Mouse (Mus musculus) lung, embryonic 16.5 days (tissue): ENCODE measurements at regions not wholly inside any gene's neighbourhood (a gene's known extent, or its start where the extent isn't known, plus 50 kb on each side); places are given as distances from the start of the nearest gene placed in this dataset.

ENCODE experiments used
- ATAC-seq: fragments of 200-750 bp; cut with Nextera tagmentation; 2 replicates; pipeline ENCODE4 v1.8.0; 2017; ENCODE audit warnings: low read depth, mild to moderate bottlenecking, moderate library complexity
- H3K27ac ChIP-seq: fragments of 300-500 bp; sonication (generic); 2 replicates; pipeline ENCODE4 v1.5.1; 2014; ENCODE audit warnings: mild to moderate bottlenecking, control low read depth, low read length
- H3K27me3 ChIP-seq: fragments of 300-500 bp; sonication (generic); 2 replicates; pipeline ENCODE4 v1.6.1; 2014; ENCODE audit warnings: low read depth, low read length, mixed read lengths; ENCODE audit not compliant: control insufficient read depth, insufficient read depth
- H3K36me3 ChIP-seq: fragments of 300-500 bp; sonication (generic); 2 replicates; pipeline ENCODE4 v1.6.1; 2014; ENCODE audit warnings: low read length; ENCODE audit not compliant: control insufficient read depth, insufficient read depth
- H3K4me1 ChIP-seq: fragments of 300-500 bp; sonication (generic); replicated peaks from 2 replicates; pipeline ENCODE4 v1.6.1; 2014; ENCODE audit warnings: low read length, mixed read lengths; ENCODE audit not compliant: control insufficient read depth, insufficient read depth
- H3K4me2 ChIP-seq: fragments of 300-500 bp; sonication (generic); 2 replicates; pipeline ENCODE4 v1.6.1; 2014; ENCODE audit warnings: low read depth, low read length, control low read depth
- H3K4me3 ChIP-seq: fragments of 300-500 bp; sonication (generic); 2 replicates; pipeline ENCODE4 v1.5.1; 2014; ENCODE audit warnings: mild to moderate bottlenecking, low read length, control low read depth
- H3K9ac ChIP-seq: fragments of 300-500 bp; sonication (generic); 2 replicates; pipeline ENCODE4 v1.6.1; 2014; ENCODE audit warnings: low read length, control low read depth
- H3K9me3 ChIP-seq: fragments of 300-500 bp; sonication (generic); 2 replicates; pipeline ENCODE4 v1.6.1; 2016; ENCODE audit warnings: low read length; ENCODE audit not compliant: control insufficient read depth
- WGBS: fragments of 180-500 bp; shearing (Covaris S2); extraction: QIAGEN DNeasy Blood & Tissue Kit; methylation state at CpG from one replicate; pipeline ENCODE4 v1.1.7; 2014; 5-methylcytosine and 5-hydroxymethylcytosine counted together

- no peak overlapping the region for H3K4me2 ChIP-seq
- no peaks in the 10 kb centered on the region for H3K36me3 ChIP-seq
- no peaks in the 10 kb centered on the region for H3K4me1 ChIP-seq
- H3K27me3 ChIP-seq, result no peaks in the 10 kb centered on the region
- H3K9ac ChIP-seq, result no peak overlapping the region
- no peak for ATAC-seq
- no peaks in the 10 kb centered on the region for H3K9me3 ChIP-seq
- no peak overlapping the region for H3K4me3 ChIP-seq
- 65% methylated on average over 5 of the region's 5 CpGs for WGBS
- no peak overlapping the region for H3K27ac ChIP-seq
Measured at GRCm38 (mm10) chr4:124130946-124131345, 213.1 kb upstream of the 4930535I16Rik start.

GRCm38 (mm10) chr4:124126258-124126657, 208.4 kb upstream of the 4930535I16Rik start:
- H3K4me1 ChIP-seq, result no peaks in the 10 kb centered on the region
- no peaks in the 10 kb centered on the region for H3K36me3 ChIP-seq
- no peak for ATAC-seq
- no peak overlapping the region for H3K4me3 ChIP-seq
- no peak overlapping the region for H3K9ac ChIP-seq
- no peaks in the 10 kb centered on the region for H3K27me3 ChIP-seq
- H3K4me2 ChIP-seq, result no peak overlapping the region
- 47% methylated on average over 8 of the region's 8 CpGs for WGBS
- no peaks in the 10 kb centered on the region for H3K9me3 ChIP-seq
- no peak overlapping the region for H3K27ac ChIP-seq

GRCm38 (mm10) chr4:124120334-124120733, 202.5 kb upstream of the 4930535I16Rik start:
- no peak overlapping the region for H3K4me2 ChIP-seq
- 57% methylated on average over 6 of the region's 6 CpGs for WGBS
- no peak overlapping the region for H3K4me3 ChIP-seq
- H3K36me3 ChIP-seq, result no peaks in the 10 kb centered on the region
- H3K9ac ChIP-seq, result no peak overlapping the region
- no peak for ATAC-seq
- no peaks in the 10 kb centered on the region for H3K27me3 ChIP-seq
- H3K27ac ChIP-seq, result no peak overlapping the region
- no peaks in the 10 kb centered on the region for H3K4me1 ChIP-seq
- no peaks in the 10 kb centered on the region for H3K9me3 ChIP-seq

- no peak overlapping the region for H3K27ac ChIP-seq
- no peak overlapping the region for H3K4me2 ChIP-seq
- 66% methylated on average over 12 of the region's 12 CpGs for WGBS
- no peaks in the 10 kb centered on the region for H3K27me3 ChIP-seq
- H3K4me1 ChIP-seq, result no peaks in the 10 kb centered on the region
- H3K9me3 ChIP-seq, result no peaks in the 10 kb centered on the region
- H3K4me3 ChIP-seq, result no peak overlapping the region
- no peak for ATAC-seq
- no peak overlapping the region for H3K9ac ChIP-seq
- H3K36me3 ChIP-seq, result no peaks in the 10 kb centered on the region
Measured at GRCm38 (mm10) chr4:124113856-124114345, 196.1 kb upstream of the 4930535I16Rik start.

GRCm38 (mm10) chr4:124110705-124111104, 192.9 kb upstream of the 4930535I16Rik start:
- Histone ChIP-seq H3K4me3 (no peak overlapping the region), H3K4me2 (no peak overlapping the region), H3K9me3 (no peaks in the 10 kb centered on the region), H3K27ac (no peak overlapping the region), H3K9ac (no peak overlapping the region), H3K4me1 (no peaks in the 10 kb centered on the region), H3K27me3 (no peaks in the 10 kb centered on the region), H3K36me3 (no peaks in the 10 kb centered on the region)
- WGBS, result 57% methylated on average over 8 of the region's 8 CpGs
- no peak for ATAC-seq

- H3K36me3 ChIP-seq, result no peaks in the 10 kb centered on the region
- 74% methylated on average over 3 of the region's 3 CpGs for WGBS
- H3K9me3 ChIP-seq, result no peaks in the 10 kb centered on the region
- no peak overlapping the region for H3K27ac ChIP-seq
- H3K4me2 ChIP-seq, result no peak overlapping the region
- H3K4me3 ChIP-seq, result no peak overlapping the region
- no peaks in the 10 kb centered on the region for H3K27me3 ChIP-seq
- H3K9ac ChIP-seq, result no peak overlapping the region
- no peaks in the 10 kb centered on the region for H3K4me1 ChIP-seq
- no peak for ATAC-seq
Measured at GRCm38 (mm10) chr4:124109371-124109770, 191.5 kb upstream of the 4930535I16Rik start.

- H3K4me1 ChIP-seq, result no peaks in the 10 kb centered on the region
- no peaks in the 10 kb centered on the region for H3K9me3 ChIP-seq
- no peaks in the 10 kb centered on the region for H3K36me3 ChIP-seq
- H3K4me2 ChIP-seq, result no peak overlapping the region
- no peak overlapping the region for H3K27ac ChIP-seq
- no peak overlapping the region for H3K4me3 ChIP-seq
- no peaks in the 10 kb centered on the region for H3K27me3 ChIP-seq
- H3K9ac ChIP-seq, result no peak overlapping the region
- WGBS, result 26% methylated on average over 2 of the region's 2 CpGs
- ATAC-seq, result no peak
Measured at GRCm38 (mm10) chr4:124102684-124103083, 184.9 kb upstream of the 4930535I16Rik start.

- H3K4me2 ChIP-seq, result no peak overlapping the region
- 74% methylated on average over 7 of the region's 7 CpGs for WGBS
- ATAC-seq, result no peak
- no peak overlapping the region for H3K27ac ChIP-seq
- H3K27me3 ChIP-seq, result no peaks in the 10 kb centered on the region
- no peaks in the 10 kb centered on the region for H3K9me3 ChIP-seq
- no peaks in the 10 kb centered on the region for H3K4me1 ChIP-seq
- H3K9ac ChIP-seq, result no peak overlapping the region
- H3K36me3 ChIP-seq, result no peaks in the 10 kb centered on the region
- H3K4me3 ChIP-seq, result no peak overlapping the region
Measured at GRCm38 (mm10) chr4:124086801-124087200, 169.0 kb upstream of the 4930535I16Rik start.

GRCm38 (mm10) chr4:124086254-124086653, 168.4 kb upstream of the 4930535I16Rik start:
- Histone ChIP-seq H3K27ac (no peak overlapping the region), H3K4me3 (no peak overlapping the region), H3K9ac (no peak overlapping the region), H3K27me3 (no peaks in the 10 kb centered on the region), H3K4me2 (no peak overlapping the region), H3K9me3 (no peaks in the 10 kb centered on the region), H3K4me1 (no peaks in the 10 kb centered on the region), H3K36me3 (no peaks in the 10 kb centered on the region)
- WGBS, result 70% methylated on average over 7 of the region's 7 CpGs
- no peak for ATAC-seq

GRCm38 (mm10) chr4:124079603-124080002, 161.8 kb upstream of the 4930535I16Rik start:
- Histone ChIP-seq H3K9ac (no peak overlapping the region), H3K4me3 (no peak overlapping the region), H3K36me3 (no peaks in the 10 kb centered on the region), H3K9me3 (no peaks in the 10 kb centered on the region), H3K4me2 (no peak overlapping the region), H3K27me3 (no peaks in the 10 kb centered on the region; the same call in 1 of the 2 replicates), H3K27ac (no peak overlapping the region), H3K4me1 (no peaks in the 10 kb centered on the region)
- 47% methylated on average over 3 of the region's 3 CpGs for WGBS
- ATAC-seq, result no peak
